Mouse (Mus musculus): Measurements from ENCODE around the gene Nmrk1. TPM values are rescaled to one million over a fixed set of nuclear protein-coding genes. Genes with fewer than 3 reads are reported as not detected.
"Not testable (repeated sequence)": the region's sequence is repeated elsewhere in the genome, so short reads cannot be mapped to it uniquely, and the experiment has no call there.

Gene Nmrk1
- total and polyA plus RNA-seq, 3 experiments = 3.6 to 51.4 (median 41.3) TPM

DNA sequence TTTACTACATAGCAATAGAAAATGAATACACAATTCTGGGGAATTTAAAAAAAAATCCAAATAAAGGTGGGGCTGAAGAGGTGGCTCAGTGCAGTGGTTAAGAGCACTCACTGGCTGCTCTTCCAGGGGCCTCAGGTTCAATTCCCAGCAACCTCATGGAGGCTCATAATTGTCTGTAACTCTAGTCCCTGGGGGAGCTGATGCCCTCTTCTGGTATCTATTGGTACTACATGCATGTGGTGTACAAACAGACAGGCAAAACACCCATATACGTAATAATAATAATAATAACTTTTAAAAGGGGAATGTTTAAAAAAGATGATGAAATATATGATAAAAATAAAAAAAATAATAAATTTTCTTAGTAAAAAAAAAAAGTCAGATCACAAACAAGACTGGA lies 43.5 kb upstream of the Nmrk1 start:
- no peaks in the 10 kb centered on the region for H3K27me3 ChIP-seq (ENCODE audit: insufficient read depth, low read length)
- H3K36me3 ChIP-seq (replicated peaks) = peaks cover 89% of the 10 kb centered on the region
- no peak for DNase-seq (ENCODE audit: low spot score)
- no peak for ATAC-seq (ENCODE audit: extremely low read depth, insufficient number of reproducible peaks, low FRiP score, poor library complexity, severe bottlenecking)
- no peaks in the 10 kb centered on the region for H3K4me1 ChIP-seq (ENCODE audit: insufficient read depth, low read depth, low read length)
- H3K9me3 ChIP-seq (replicated peaks) = no peaks in the 10 kb centered on the region
- TF ChIP-seq GATA1 (IDR thresholded peaks at IDR 0.05; ENCODE audit: borderline replicate concordance, low read length) (no peak), CTCF (IDR thresholded peaks at IDR 0.05; ENCODE audit: low read depth, low read length) (peak; percentile 27; the same call in 1 of the 2 replicates), POLR2AphosphoS5 (IDR thresholded peaks at IDR 0.05; ENCODE audit: insufficient replicate concordance, low read depth, low read length) (no peak), TAL1 (conservative IDR thresholded peaks at IDR 0.05; ENCODE audit: low read depth, low read length) (no peak), GATA2 (IDR thresholded peaks at IDR 0.05; ENCODE audit: borderline replicate concordance, low read depth, low read length) (no peak)
- no peak overlapping the region for H3K4me3 ChIP-seq (ENCODE audit: low read depth, low read length)

DNA sequence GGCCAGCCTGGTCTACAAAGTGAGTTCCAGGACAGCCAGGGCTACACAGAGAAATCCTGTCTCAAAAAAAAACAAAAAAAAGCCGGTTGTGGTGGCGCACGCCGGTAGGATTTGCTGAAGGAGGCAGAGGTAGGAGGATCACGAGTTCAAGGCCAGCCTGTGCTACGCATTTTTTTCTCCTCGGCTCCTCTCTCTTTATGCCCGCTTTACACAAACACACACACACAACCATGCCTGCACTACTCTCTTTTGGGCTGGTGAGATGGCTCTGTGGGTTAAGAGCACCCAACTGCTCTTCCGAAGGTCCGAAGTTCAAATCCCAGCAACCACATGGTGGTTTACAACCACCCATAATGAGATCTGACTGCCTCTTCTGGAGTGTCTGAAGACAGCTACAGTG lies 42.9 kb upstream of the Nmrk1 start:
- H3K4me3 ChIP-seq (ENCODE audit: low read depth, low read length); H3K9me3 ChIP-seq (replicated peaks); ATAC-seq (ENCODE audit: extremely low read depth, insufficient number of reproducible peaks, low FRiP score, poor library complexity, severe bottlenecking); DNase-seq (ENCODE audit: low spot score); H3K27me3 ChIP-seq (ENCODE audit: insufficient read depth, low read length); H3K4me1 ChIP-seq (ENCODE audit: insufficient read depth, low read depth, low read length): not testable (repeated sequence)
- peaks cover 88% of the 10 kb centered on the region for H3K36me3 ChIP-seq (replicated peaks)

DNA sequence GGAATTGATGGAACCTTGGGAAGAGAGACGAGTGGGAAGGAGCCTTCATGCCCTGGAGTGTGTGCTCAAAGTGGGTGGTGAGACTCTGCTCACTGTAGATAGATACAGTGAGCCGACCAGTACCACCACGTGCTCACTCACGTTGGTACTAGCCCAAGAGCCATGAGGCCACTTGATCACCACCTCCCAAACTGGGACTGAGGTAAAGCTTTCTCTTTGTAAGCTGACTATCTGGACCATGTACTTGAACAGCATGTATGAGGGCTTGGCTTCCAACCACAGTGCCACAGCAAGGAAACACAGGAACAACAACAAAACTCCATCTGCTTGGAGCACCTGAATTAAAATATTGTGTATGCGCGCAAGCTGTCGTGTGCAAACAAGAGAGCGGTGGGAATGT lies 42.5 kb upstream of the Nmrk1 start:
- Histone ChIP-seq H3K4me3 (ENCODE audit: low read depth, low read length) (no peak overlapping the region), H3K27me3 (ENCODE audit: insufficient read depth, low read length) (no peaks in the 10 kb centered on the region), H3K4me1 (ENCODE audit: insufficient read depth, low read depth, low read length) (no peaks in the 10 kb centered on the region), H3K9me3 (replicated peaks) (no peaks in the 10 kb centered on the region), H3K36me3 (replicated peaks) (peaks cover 88% of the 10 kb centered on the region)
- DNase-seq (ENCODE audit: low spot score) (no peak), ATAC-seq (ENCODE audit: extremely low read depth, insufficient number of reproducible peaks, low FRiP score, poor library complexity, severe bottlenecking) (no peak)
- TF ChIP-seq CTCF (IDR thresholded peaks at IDR 0.05; ENCODE audit: low read depth, low read length) (no peak), GATA1 (IDR thresholded peaks at IDR 0.05; ENCODE audit: borderline replicate concordance, low read length) (no peak), TAL1 (conservative IDR thresholded peaks at IDR 0.05; ENCODE audit: low read depth, low read length) (no peak), GATA2 (IDR thresholded peaks at IDR 0.05; ENCODE audit: borderline replicate concordance, low read depth, low read length) (no peak), POLR2AphosphoS5 (IDR thresholded peaks at IDR 0.05; ENCODE audit: insufficient replicate concordance, low read depth, low read length) (no peak)

DNA sequence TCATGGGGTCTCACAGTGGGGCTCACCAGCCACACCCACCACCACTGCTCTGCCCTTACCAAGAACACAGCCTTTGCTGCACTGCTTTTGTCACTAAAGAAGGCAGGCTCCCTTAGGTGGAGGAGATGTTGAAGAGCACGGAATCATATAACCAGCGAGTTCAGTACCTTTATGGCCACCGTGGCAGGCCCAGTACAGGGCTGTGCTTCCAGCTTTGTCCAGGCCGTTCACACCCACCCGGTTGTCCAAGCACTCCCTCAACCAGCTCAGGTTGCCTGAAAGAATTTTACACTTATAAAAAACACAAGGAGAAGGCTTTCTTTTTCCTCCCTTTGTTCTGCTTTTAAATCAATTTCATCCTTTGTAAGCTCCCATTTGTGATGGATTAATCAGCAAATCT lies 41.5 kb upstream of the Nmrk1 start:
- no peak for TF ChIP-seq POLR2AphosphoS5 (IDR thresholded peaks at IDR 0.05; ENCODE audit: insufficient replicate concordance, low read depth, low read length)
- no peak for TF ChIP-seq CTCF (IDR thresholded peaks at IDR 0.05; ENCODE audit: low read depth, low read length)
- no peak for TF ChIP-seq GATA1 (IDR thresholded peaks at IDR 0.05; ENCODE audit: borderline replicate concordance, low read length)
- TF ChIP-seq TAL1 (conservative IDR thresholded peaks at IDR 0.05; ENCODE audit: low read depth, low read length) = no peak
- TF ChIP-seq GATA2 (IDR thresholded peaks at IDR 0.05; ENCODE audit: borderline replicate concordance, low read depth, low read length) = no peak

DNA sequence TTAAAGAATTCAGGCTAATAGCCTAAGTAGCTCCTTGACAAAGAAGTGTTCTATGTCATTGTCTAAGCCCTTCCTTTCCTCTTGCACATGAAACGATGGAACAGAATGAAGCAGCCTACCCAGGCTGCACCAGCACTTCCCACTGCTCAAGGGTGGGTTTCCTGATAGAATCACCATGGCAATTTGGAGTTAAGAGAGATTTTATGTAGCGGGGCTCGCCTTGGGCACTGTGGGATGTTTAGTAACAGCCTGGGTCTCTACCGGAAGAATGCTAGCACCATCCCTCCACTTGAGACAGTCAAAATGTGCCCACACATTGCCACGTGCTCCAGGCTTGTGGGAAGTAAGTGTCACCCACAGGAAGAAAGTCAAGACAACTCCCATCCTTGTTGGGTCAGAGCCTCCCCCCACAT lies 40.8 kb upstream of the Nmrk1 start:
- DNase-seq (ENCODE audit: low spot score) = no peak
- H3K36me3 ChIP-seq (replicated peaks) = peaks cover 81% of the 10 kb centered on the region
- TF ChIP-seq GATA1 (IDR thresholded peaks at IDR 0.05; ENCODE audit: borderline replicate concordance, low read length) (no peak), TAL1 (conservative IDR thresholded peaks at IDR 0.05; ENCODE audit: low read depth, low read length) (no peak), GATA2 (IDR thresholded peaks at IDR 0.05; ENCODE audit: borderline replicate concordance, low read depth, low read length) (no peak), POLR2AphosphoS5 (IDR thresholded peaks at IDR 0.05; ENCODE audit: insufficient replicate concordance, low read depth, low read length) (no peak), CTCF (IDR thresholded peaks at IDR 0.05; ENCODE audit: low read depth, low read length) (no peak)
- no peaks in the 10 kb centered on the region for H3K4me1 ChIP-seq (ENCODE audit: insufficient read depth, low read depth, low read length)
- H3K27me3 ChIP-seq (ENCODE audit: insufficient read depth, low read length) = no peaks in the 10 kb centered on the region
- no peak for ATAC-seq (ENCODE audit: extremely low read depth, insufficient number of reproducible peaks, low FRiP score, poor library complexity, severe bottlenecking)
- no peak overlapping the region for H3K4me3 ChIP-seq (ENCODE audit: low read depth, low read length)
- no peaks in the 10 kb centered on the region for H3K9me3 ChIP-seq (replicated peaks)

More for the DNA sequence above, 41.5 kb upstream of the Nmrk1 start:
- Histone ChIP-seq H3K4me1 (ENCODE audit: insufficient read depth, low read depth, low read length) (no peaks in the 10 kb centered on the region), H3K27me3 (ENCODE audit: insufficient read depth, low read length) (no peaks in the 10 kb centered on the region), H3K36me3 (replicated peaks) (peaks cover 86% of the 10 kb centered on the region), H3K9me3 (replicated peaks) (no peaks in the 10 kb centered on the region), H3K4me3 (ENCODE audit: low read depth, low read length) (no peak overlapping the region)
- no peak for DNase-seq (ENCODE audit: low spot score)
- ATAC-seq (ENCODE audit: extremely low read depth, insufficient number of reproducible peaks, low FRiP score, poor library complexity, severe bottlenecking) = no peak

DNA sequence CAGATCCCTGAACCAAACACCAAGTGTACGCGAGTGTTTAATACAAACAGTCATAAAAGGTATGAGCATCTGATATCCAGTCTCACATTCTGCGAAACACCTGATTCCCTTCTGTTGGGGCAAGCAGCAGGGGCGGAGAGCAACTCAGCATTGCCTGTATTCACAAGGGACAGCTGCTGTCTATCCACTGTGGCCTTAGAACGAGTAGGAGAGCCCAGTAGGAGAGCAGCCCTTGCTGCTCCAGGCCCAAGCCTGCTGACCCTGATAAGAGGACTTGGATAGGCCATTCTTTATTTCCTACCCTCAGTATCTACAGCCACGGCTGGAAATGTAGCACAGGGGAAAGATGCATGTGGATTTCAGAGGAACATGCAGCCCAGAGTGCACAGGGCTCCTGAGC lies 38.8 kb upstream of the Nmrk1 start:
- Histone ChIP-seq H3K36me3 (replicated peaks) (peaks cover 68% of the 10 kb centered on the region), H3K9me3 (replicated peaks) (no peaks in the 10 kb centered on the region), H3K4me1 (ENCODE audit: insufficient read depth, low read depth, low read length) (no peaks in the 10 kb centered on the region), H3K27me3 (ENCODE audit: insufficient read depth, low read length) (no peaks in the 10 kb centered on the region), H3K4me3 (ENCODE audit: low read depth, low read length) (no peak overlapping the region)
- DNase-seq (ENCODE audit: low spot score) = no peak
- ATAC-seq (ENCODE audit: extremely low read depth, insufficient number of reproducible peaks, low FRiP score, poor library complexity, severe bottlenecking) = no peak
- TF ChIP-seq POLR2AphosphoS5 (IDR thresholded peaks at IDR 0.05; ENCODE audit: insufficient replicate concordance, low read depth, low read length) = no peak
- TF ChIP-seq CTCF (IDR thresholded peaks at IDR 0.05; ENCODE audit: low read depth, low read length) = no peak
- no peak for TF ChIP-seq TAL1 (conservative IDR thresholded peaks at IDR 0.05; ENCODE audit: low read depth, low read length)
- no peak for TF ChIP-seq GATA2 (IDR thresholded peaks at IDR 0.05; ENCODE audit: borderline replicate concordance, low read depth, low read length)
- no peak for TF ChIP-seq GATA1 (IDR thresholded peaks at IDR 0.05; ENCODE audit: borderline replicate concordance, low read length)

DNA sequence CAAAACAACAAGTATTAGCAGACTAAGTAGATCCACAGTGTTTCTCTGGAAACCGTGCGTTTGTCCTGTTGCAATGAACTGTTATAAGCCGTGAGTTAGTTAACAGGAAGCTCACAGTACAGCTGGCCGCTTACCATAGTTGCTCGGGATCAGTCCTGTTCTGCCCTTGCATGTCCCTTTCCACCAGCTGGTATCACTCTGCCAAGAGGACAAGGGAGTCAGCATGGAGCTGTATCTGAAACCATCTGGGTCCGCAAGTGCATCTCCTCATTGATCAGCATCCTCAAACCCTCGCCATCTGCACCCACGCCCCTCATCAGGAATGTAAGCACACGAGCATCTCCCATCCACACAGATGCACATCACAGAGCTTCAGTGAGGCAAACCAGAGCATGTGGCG lies 38.0 kb upstream of the Nmrk1 start:
- peaks cover 62% of the 10 kb centered on the region for H3K36me3 ChIP-seq (replicated peaks)
- TF ChIP-seq TAL1 (conservative IDR thresholded peaks at IDR 0.05; ENCODE audit: low read depth, low read length) (no peak), CTCF (IDR thresholded peaks at IDR 0.05; ENCODE audit: low read depth, low read length) (no peak), GATA1 (IDR thresholded peaks at IDR 0.05; ENCODE audit: borderline replicate concordance, low read length) (no peak), GATA2 (IDR thresholded peaks at IDR 0.05; ENCODE audit: borderline replicate concordance, low read depth, low read length) (no peak), POLR2AphosphoS5 (IDR thresholded peaks at IDR 0.05; ENCODE audit: insufficient replicate concordance, low read depth, low read length) (no peak)
- no peak for DNase-seq (ENCODE audit: low spot score)

More for the DNA sequence above, 38.0 kb upstream of the Nmrk1 start:
- Histone ChIP-seq H3K9me3 (replicated peaks) (no peaks in the 10 kb centered on the region), H3K27me3 (ENCODE audit: insufficient read depth, low read length) (no peaks in the 10 kb centered on the region), H3K4me1 (ENCODE audit: insufficient read depth, low read depth, low read length) (no peaks in the 10 kb centered on the region), H3K4me3 (ENCODE audit: low read depth, low read length) (no peak overlapping the region)
- no peak for ATAC-seq (ENCODE audit: extremely low read depth, insufficient number of reproducible peaks, low FRiP score, poor library complexity, severe bottlenecking)
